Mouse (Mus musculus): ENCODE results near the gene Olfr178. TPM values are rescaled to one million over a fixed set of nuclear protein-coding genes. Genes with fewer than 3 reads are reported as not detected.

Olfr178 gene
- total RNA-seq (2014; fragmentation: Nextera tagmentation) (not detected in 2 replicates), total RNA-seq (2017) (0.27 and 0.46 TPM in 2 replicates), polyA plus RNA-seq (2012) (not detected in 2 replicates)

- peaks cover 9% of the 10 kb centered on the region for H3K36me3 ChIP-seq (replicated peaks)
- ATAC-seq (ENCODE audit: extremely low read depth, insufficient number of reproducible peaks, low FRiP score, poor library complexity, severe bottlenecking): no peak
- no peaks in the 10 kb centered on the region for H3K27me3 ChIP-seq (ENCODE audit: insufficient read depth, low read length)
- no peak within 1 kb of the TSS for H3K4me3 ChIP-seq (ENCODE audit: low read depth, low read length)
- H3K4me1 ChIP-seq (ENCODE audit: insufficient read depth, low read depth, low read length): no peaks in the 10 kb centered on the region; the same call in 1 of the 2 replicates
- H3K9me3 ChIP-seq (replicated peaks): no peaks in the 10 kb centered on the region
- no peak for TF ChIP-seq TAL1 (conservative IDR thresholded peaks at IDR 0.05; ENCODE audit: low read depth, low read length)
- no peak for TF ChIP-seq GATA1 (IDR thresholded peaks at IDR 0.05; ENCODE audit: borderline replicate concordance, low read length)
- no peak for TF ChIP-seq POLR2AphosphoS5 (IDR thresholded peaks at IDR 0.05; ENCODE audit: insufficient replicate concordance, low read depth, low read length)
- DNase-seq (ENCODE audit: low spot score): no peak
Observed at GRCm38 (mm10) chr16:58891963-58892362, at the start of gene Olfr178. TSS of gene Olfr178 (minus strand) at chr16:58892063.

DNA sequence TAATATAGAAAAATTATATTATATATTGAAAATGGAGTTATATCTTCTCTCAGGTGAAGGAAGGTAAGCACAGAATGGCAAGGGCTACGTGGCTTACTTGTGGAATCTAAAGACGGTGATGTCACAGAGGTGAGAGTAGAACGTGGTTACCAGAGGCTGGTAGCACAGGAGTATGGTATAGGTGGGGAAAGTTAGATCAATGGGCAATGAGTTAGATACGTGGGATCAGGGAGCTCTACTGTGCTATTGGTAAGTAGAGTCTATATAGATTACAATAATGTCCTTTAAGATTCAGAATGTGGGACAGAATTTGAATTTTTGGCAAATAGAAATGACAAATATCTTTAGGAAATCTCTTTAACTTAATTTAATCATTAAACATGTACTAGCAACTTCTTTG is 37.4 kb upstream of the Olfr178 start, which contains the start of gene Olfr180:
TSS of gene Olfr180 (minus strand) at position 101 of the 400 bp plus-strand sequence.
- TF ChIP-seq POLR2AphosphoS5 (IDR thresholded peaks at IDR 0.05; ENCODE audit: insufficient replicate concordance, low read depth, low read length): no peak
- no peak for TF ChIP-seq CTCF (IDR thresholded peaks at IDR 0.05; ENCODE audit: low read depth, low read length)
- TF ChIP-seq GATA2 (IDR thresholded peaks at IDR 0.05; ENCODE audit: borderline replicate concordance, low read depth, low read length): no peak
- no peak for TF ChIP-seq GATA1 (IDR thresholded peaks at IDR 0.05; ENCODE audit: borderline replicate concordance, low read length)
- no peak for TF ChIP-seq TAL1 (conservative IDR thresholded peaks at IDR 0.05; ENCODE audit: low read depth, low read length)
- DNase-seq (ENCODE audit: low spot score) (no peak), ATAC-seq (ENCODE audit: extremely low read depth, insufficient number of reproducible peaks, low FRiP score, poor library complexity, severe bottlenecking) (no peak)
- H3K36me3 ChIP-seq (replicated peaks): peaks cover 18% of the 10 kb centered on the region
- H3K4me3 ChIP-seq (ENCODE audit: low read depth, low read length): no peak within 1 kb of the TSS
- H3K27me3 ChIP-seq (ENCODE audit: insufficient read depth, low read length): no peaks in the 10 kb centered on the region
- H3K4me1 ChIP-seq (ENCODE audit: insufficient read depth, low read depth, low read length): no peaks in the 10 kb centered on the region
- H3K9me3 ChIP-seq (replicated peaks): no peaks in the 10 kb centered on the region

DNA sequence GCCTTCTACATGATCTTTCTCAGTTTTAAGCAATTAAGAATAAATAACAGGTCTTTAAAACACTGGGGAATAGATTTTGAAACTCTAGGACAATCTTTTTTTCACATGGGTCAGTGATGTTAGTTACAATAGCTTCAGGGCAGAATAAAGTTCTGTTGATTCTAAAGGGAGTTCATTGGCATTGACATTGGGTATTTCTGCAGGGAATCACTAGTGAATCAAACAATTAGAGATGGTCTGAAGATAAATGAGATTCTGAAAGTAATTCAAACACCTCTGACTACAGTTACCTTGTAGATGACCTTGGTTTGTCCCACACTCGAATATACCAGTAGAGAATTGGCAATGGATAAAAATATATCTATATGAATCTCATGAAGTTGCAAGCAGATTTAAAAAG is 36.8 kb upstream of the Olfr178 start, which contains the start of gene Olfr181:
TSS of gene Olfr181 (minus strand) at position 101 of the 400 bp plus-strand sequence.
- H3K4me3 ChIP-seq (ENCODE audit: low read depth, low read length): no peak within 1 kb of the TSS
- ATAC-seq (ENCODE audit: extremely low read depth, insufficient number of reproducible peaks, low FRiP score, poor library complexity, severe bottlenecking) (no peak), DNase-seq (ENCODE audit: low spot score) (no peak)

GRCm38 (mm10) chr16:58884416-58884815 is 7.4 kb downstream of the Olfr178 start:
- Histone ChIP-seq H3K27me3 (ENCODE audit: insufficient read depth, low read length) (no peaks in the 10 kb centered on the region), H3K36me3 (replicated peaks) (peaks cover 16% of the 10 kb centered on the region), H3K4me3 (ENCODE audit: low read depth, low read length) (no peak overlapping the region), H3K4me1 (ENCODE audit: insufficient read depth, low read depth, low read length) (no peaks in the 10 kb centered on the region; the same call in none of the 2 replicates), H3K9me3 (replicated peaks) (no peaks in the 10 kb centered on the region)
- no peak for ATAC-seq (ENCODE audit: extremely low read depth, insufficient number of reproducible peaks, low FRiP score, poor library complexity, severe bottlenecking)
- DNase-seq (ENCODE audit: low spot score): no peak
- TF ChIP-seq POLR2AphosphoS5 (IDR thresholded peaks at IDR 0.05; ENCODE audit: insufficient replicate concordance, low read depth, low read length): no peak
- TF ChIP-seq GATA2 (IDR thresholded peaks at IDR 0.05; ENCODE audit: borderline replicate concordance, low read depth, low read length): no peak
- no peak for TF ChIP-seq CTCF (IDR thresholded peaks at IDR 0.05; ENCODE audit: low read depth, low read length)
- no peak for TF ChIP-seq GATA1 (IDR thresholded peaks at IDR 0.05; ENCODE audit: borderline replicate concordance, low read length)
- no peak for TF ChIP-seq TAL1 (conservative IDR thresholded peaks at IDR 0.05; ENCODE audit: low read depth, low read length)

More for the DNA sequence above, 36.8 kb upstream of the Olfr178 start, which contains the start of gene Olfr181:
- no peaks in the 10 kb centered on the region for H3K4me1 ChIP-seq (ENCODE audit: insufficient read depth, low read depth, low read length)
- no peaks in the 10 kb centered on the region for H3K27me3 ChIP-seq (ENCODE audit: insufficient read depth, low read length)
- no peaks in the 10 kb centered on the region for H3K9me3 ChIP-seq (replicated peaks)
- peaks cover 25% of the 10 kb centered on the region for H3K36me3 ChIP-seq (replicated peaks)
- TF ChIP-seq CTCF (IDR thresholded peaks at IDR 0.05; ENCODE audit: low read depth, low read length): no peak
- no peak for TF ChIP-seq TAL1 (conservative IDR thresholded peaks at IDR 0.05; ENCODE audit: low read depth, low read length)
- TF ChIP-seq GATA1 (IDR thresholded peaks at IDR 0.05; ENCODE audit: borderline replicate concordance, low read length): no peak
- TF ChIP-seq GATA2 (IDR thresholded peaks at IDR 0.05; ENCODE audit: borderline replicate concordance, low read depth, low read length): no peak
- TF ChIP-seq POLR2AphosphoS5 (IDR thresholded peaks at IDR 0.05; ENCODE audit: insufficient replicate concordance, low read depth, low read length): no peak

DNA sequence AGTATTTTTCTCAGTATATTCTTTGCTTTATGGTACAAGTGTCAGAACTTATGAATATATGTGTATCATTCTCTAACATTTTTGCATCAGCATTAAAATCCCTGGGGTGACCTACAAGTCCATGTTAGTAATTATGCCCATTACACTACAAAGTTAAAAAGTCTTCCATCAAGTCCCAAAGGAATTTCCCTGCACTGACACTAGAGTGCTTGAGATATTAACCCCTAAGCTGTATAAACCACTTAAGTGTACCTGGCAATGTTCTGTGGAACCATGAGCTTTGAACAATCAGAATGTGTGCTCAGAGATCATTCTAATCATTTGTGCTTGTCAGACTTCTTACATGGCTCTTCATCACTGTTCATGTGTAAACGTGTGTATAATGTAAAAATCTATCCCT is 17.2 kb downstream of the Olfr178 start, which contains the start of gene Olfr177:
TSS of gene Olfr177 (minus strand) at position 101 of the 400 bp plus-strand sequence.
- Histone ChIP-seq H3K27me3 (ENCODE audit: insufficient read depth, low read length) (no peaks in the 10 kb centered on the region), H3K9me3 (replicated peaks) (no peaks in the 10 kb centered on the region), H3K36me3 (replicated peaks) (peaks cover 10% of the 10 kb centered on the region), H3K4me3 (ENCODE audit: low read depth, low read length) (no peak within 1 kb of the TSS), H3K4me1 (ENCODE audit: insufficient read depth, low read depth, low read length) (peaks cover 15% of the 10 kb centered on the region; the same call in 1 of the 2 replicates)
- no peak for DNase-seq (ENCODE audit: low spot score)
- ATAC-seq (ENCODE audit: extremely low read depth, insufficient number of reproducible peaks, low FRiP score, poor library complexity, severe bottlenecking): no peak
- TF ChIP-seq TAL1 (conservative IDR thresholded peaks at IDR 0.05; ENCODE audit: low read depth, low read length): no peak
- TF ChIP-seq GATA2 (IDR thresholded peaks at IDR 0.05; ENCODE audit: borderline replicate concordance, low read depth, low read length): no peak

- ATAC-seq (ENCODE audit: extremely low read depth, insufficient number of reproducible peaks, low FRiP score, poor library complexity, severe bottlenecking): peak; percentile 97
Observed at GRCm38 (mm10) chr16:58861479-58861878, 30.4 kb downstream of the Olfr178 start.

More at GRCm38 (mm10) chr16:58861479-58861878, 30.4 kb downstream of the Olfr178 start:
- DNase-seq (ENCODE audit: low spot score): peak; percentile 16
- Histone ChIP-seq H3K27me3 (ENCODE audit: insufficient read depth, low read length) (no peaks in the 10 kb centered on the region), H3K4me1 (ENCODE audit: insufficient read depth, low read depth, low read length) (peaks cover 24% of the 10 kb centered on the region), H3K9me3 (replicated peaks) (no peaks in the 10 kb centered on the region), H3K4me3 (ENCODE audit: low read depth, low read length) (peak overlapping the region; percentile 65), H3K36me3 (replicated peaks) (no peaks in the 10 kb centered on the region)
- TF ChIP-seq GATA2 (IDR thresholded peaks at IDR 0.05; ENCODE audit: borderline replicate concordance, low read depth, low read length) (no peak), TAL1 (conservative IDR thresholded peaks at IDR 0.05; ENCODE audit: low read depth, low read length) (peak; percentile 81)
